Mouse (Mus musculus) thymus, adult 2 months (tissue): ENCODE data around the gene Radil.

ENCODE experiments used
- CTCF ChIP-seq: fragments of 200-500 bp; IDR thresholded peaks from 2 replicates; pipeline ENCODE4 v1.5.1; 2012; ENCODE audit warnings: mild to moderate bottlenecking, control low read depth, low read length, moderate library complexity, borderline replicate concordance; ENCODE audit not compliant: control insufficient read depth, poor library complexity, insufficient read depth; ENCODE audit errors: extremely low read depth
- POLR2A ChIP-seq: fragments of 200-500 bp; IDR thresholded peaks from 2 replicates; pipeline ENCODE4 v1.6.1; 2012; ENCODE audit warnings: mild to moderate bottlenecking, low read length, control low read depth, moderate library complexity; ENCODE audit not compliant: control insufficient read depth, poor library complexity, insufficient read depth; ENCODE audit errors: extremely low read depth

- TF ChIP-seq CTCF (no peak), POLR2A (no peak)
Measured at GRCm38 (mm10) chr5:142504175-142504574, 46.7 kb downstream of the Radil start.
